Mouse (Mus musculus) heart, embryonic 15.5 days (tissue): Measurements from ENCODE around the gene Eif3l. TPM values are rescaled to one million over a fixed set of nuclear protein-coding genes. Genes with fewer than 3 reads are reported as not detected.

Source experiments
- ATAC-seq: fragments of 200-750 bp; cut with Nextera tagmentation; replicated peaks from 2 replicates; pipeline ENCODE4 v1.8.0; 2017; ENCODE audit warnings: low read depth, moderate TSS enrichment; ENCODE audit not compliant: insufficient number of reproducible peaks, insufficient read depth, low FRiP score
- H3K27ac ChIP-seq: fragments of 300-500 bp; sonication (generic); 2 replicates; pipeline ENCODE4 v1.5.1; 2015; ENCODE audit warnings: mild to moderate bottlenecking, inconsistent platforms
- H3K27me3 ChIP-seq: fragments of 300-500 bp; sonication (generic); 2 replicates; pipeline ENCODE4 v1.6.1; 2015; ENCODE audit warnings: inconsistent platforms
- H3K36me3 ChIP-seq: fragments of 300-500 bp; sonication (generic); 2 replicates; pipeline ENCODE4 v1.6.1; 2015; ENCODE audit warnings: mild to moderate bottlenecking, inconsistent platforms
- H3K4me1 ChIP-seq: fragments of 300-500 bp; sonication (generic); replicated peaks from 2 replicates; pipeline ENCODE4 v1.6.1; 2015; ENCODE audit warnings: inconsistent platforms
- H3K4me2 ChIP-seq: fragments of 300-500 bp; sonication (generic); 2 replicates; pipeline ENCODE4 v1.6.1; 2015; ENCODE audit warnings: inconsistent platforms, mild to moderate bottlenecking, moderate library complexity
- H3K4me3 ChIP-seq: fragments of 300-500 bp; sonication (generic); 2 replicates; pipeline ENCODE4 v1.5.1; 2015; ENCODE audit warnings: mild to moderate bottlenecking, inconsistent platforms
- H3K9ac ChIP-seq: fragments of 300-500 bp; sonication (generic); 2 replicates; pipeline ENCODE4 v1.6.1; 2015; ENCODE audit warnings: mild to moderate bottlenecking, inconsistent platforms
- H3K9me3 ChIP-seq: fragments of 300-500 bp; sonication (generic); replicated peaks from 2 replicates; pipeline ENCODE4 v1.6.1; 2016; ENCODE audit warnings: inconsistent platforms
- WGBS: fragments of 180-500 bp; shearing (Covaris S2); methylation state at CpG from one replicate; pipeline ENCODE4 v1.1.7; 2015; ENCODE audit warnings: mixed read lengths; 5-methylcytosine and 5-hydroxymethylcytosine counted together
- polyA plus RNA-seq: library from polyadenylated mRNA; unstranded; fragments of >200 nt; fragmentation: Nextera tagmentation; extraction: Ambion mirVana; gene quantifications from 2 replicates; pipeline ENCODE4 v1.2.1, GENCODE M21; 2015

The Eif3l gene
- polyA plus RNA-seq, 1 experiment from 2014 or later: 131 TPM

GRCm38 (mm10) chr15:79128208-79128607 is 53.2 kb downstream of the Eif3l start:
- H3K27ac ChIP-seq: no peak overlapping the region
- peaks cover 88% of the 10 kb centered on the region for H3K36me3 ChIP-seq
- WGBS: 92% methylated on average over 5 of the region's 5 CpGs
- H3K9me3 ChIP-seq: no peaks in the 10 kb centered on the region
- peaks cover 36% of the 10 kb centered on the region for H3K4me1 ChIP-seq
- H3K4me2 ChIP-seq: no peak overlapping the region
- H3K4me3 ChIP-seq: no peak overlapping the region
- no peak overlapping the region for H3K9ac ChIP-seq
- ATAC-seq: no peak
- H3K27me3 ChIP-seq: no peaks in the 10 kb centered on the region

DNA sequence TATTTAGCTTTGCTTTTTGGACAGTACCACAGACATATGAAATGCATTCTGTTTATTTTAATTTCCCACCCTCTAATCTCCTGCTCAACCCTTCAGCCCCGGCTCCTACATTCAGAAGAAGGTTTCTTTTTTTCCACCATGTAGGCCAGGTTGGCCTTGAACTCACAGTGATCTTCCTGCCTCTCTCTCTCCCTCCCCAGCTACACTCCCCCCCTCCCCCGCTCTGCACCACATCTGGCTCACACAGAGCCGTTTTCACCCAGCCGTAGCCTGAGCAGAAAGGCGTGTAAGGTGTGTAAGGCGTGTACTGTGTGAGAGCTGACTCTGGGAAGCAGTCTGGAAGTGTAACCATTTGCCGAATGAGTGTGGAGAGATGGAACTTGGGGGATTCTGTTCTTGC is 54.3 kb downstream of the Eif3l start:
- WGBS: 75% methylated on average over 7 of the region's 7 CpGs
- Histone ChIP-seq H3K9me3 (no peaks in the 10 kb centered on the region), H3K27me3 (no peaks in the 10 kb centered on the region), H3K27ac (no peak overlapping the region), H3K4me1 (peaks cover 29% of the 10 kb centered on the region), H3K9ac (no peak overlapping the region), H3K4me2 (no peak overlapping the region), H3K4me3 (no peak overlapping the region), H3K36me3 (peaks cover 97% of the 10 kb centered on the region)
- no peak for ATAC-seq

- 57% methylated on average over 10 of the region's 10 CpGs for WGBS
- Histone ChIP-seq H3K36me3 (peaks cover 89% of the 10 kb centered on the region), H3K27me3 (no peaks in the 10 kb centered on the region), H3K9me3 (no peaks in the 10 kb centered on the region), H3K4me2 (no peak overlapping the region), H3K27ac (peak overlapping the region; percentile 65), H3K4me1 (peaks cover 20% of the 10 kb centered on the region), H3K4me3 (no peak overlapping the region), H3K9ac (peak overlapping the region; percentile 23; the same call in 1 of the 2 replicates)
- ATAC-seq: no peak
These were observed 55.8 kb downstream of the Eif3l start for GRCm38 (mm10) chr15:79130782-79131181.

- H3K27me3 ChIP-seq: no peaks in the 10 kb centered on the region
- 51% methylated on average over 7 of the region's 7 CpGs for WGBS
- H3K36me3 ChIP-seq: peaks cover 82% of the 10 kb centered on the region
- peak overlapping the region; percentile 23; the same call in 1 of the 2 replicates for H3K9ac ChIP-seq
- H3K4me2 ChIP-seq: no peak overlapping the region
- peaks cover 20% of the 10 kb centered on the region for H3K4me1 ChIP-seq
- no peaks in the 10 kb centered on the region for H3K9me3 ChIP-seq
- peak overlapping the region; percentile 65 for H3K27ac ChIP-seq
- H3K4me3 ChIP-seq: no peak overlapping the region
- 0 out of 2 replicates have a peak, but pooled peaks have one; percentile 36 for ATAC-seq
These were observed 56.5 kb downstream of the Eif3l start for GRCm38 (mm10) chr15:79131442-79131841.

DNA sequence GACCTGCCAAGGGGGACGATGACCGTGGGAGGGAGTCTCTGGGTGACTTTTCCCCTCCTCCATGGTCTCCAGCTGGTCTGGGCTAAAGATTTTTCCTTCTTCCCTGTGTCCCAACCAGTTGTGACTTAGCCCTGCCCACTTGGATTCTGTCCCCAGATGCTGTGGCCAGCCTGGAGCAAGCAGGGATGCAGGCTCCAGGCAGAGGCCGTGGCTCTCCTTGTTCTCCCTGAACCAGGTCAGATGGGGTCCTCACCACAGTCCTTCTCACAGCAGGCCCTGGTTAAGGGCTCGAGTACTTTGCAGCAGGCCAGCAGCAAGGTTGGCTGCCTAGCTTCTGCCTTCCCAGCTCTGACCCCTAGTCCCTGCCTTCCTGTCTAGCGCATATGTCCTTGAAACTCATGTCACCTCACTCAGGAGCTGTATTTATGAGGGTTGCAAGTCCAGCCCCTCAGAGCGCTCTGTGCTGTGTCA is 58.2 kb downstream of the Eif3l start:
- H3K27me3 ChIP-seq: no peaks in the 10 kb centered on the region
- H3K4me3 ChIP-seq: no peak overlapping the region
- no peak overlapping the region for H3K9ac ChIP-seq
- H3K36me3 ChIP-seq: peaks cover 65% of the 10 kb centered on the region
- H3K4me2 ChIP-seq: no peak overlapping the region
- H3K4me1 ChIP-seq: peaks cover 23% of the 10 kb centered on the region
- H3K27ac ChIP-seq: no peak overlapping the region
- no peaks in the 10 kb centered on the region for H3K9me3 ChIP-seq
- ATAC-seq: no peak
- 78% methylated on average over 6 of the region's 6 CpGs for WGBS

GRCm38 (mm10) chr15:79134496-79135270 is 59.7 kb downstream of the Eif3l start:
- Histone ChIP-seq H3K9me3 (no peaks in the 10 kb centered on the region), H3K4me3 (no peak overlapping the region), H3K27me3 (no peaks in the 10 kb centered on the region), H3K36me3 (peaks cover 53% of the 10 kb centered on the region), H3K4me2 (no peak overlapping the region), H3K9ac (no peak overlapping the region), H3K4me1 (peaks cover 23% of the 10 kb centered on the region), H3K27ac (no peak overlapping the region)
- no peak for ATAC-seq
- WGBS: 80% methylated on average over 9 of the region's 9 CpGs

DNA sequence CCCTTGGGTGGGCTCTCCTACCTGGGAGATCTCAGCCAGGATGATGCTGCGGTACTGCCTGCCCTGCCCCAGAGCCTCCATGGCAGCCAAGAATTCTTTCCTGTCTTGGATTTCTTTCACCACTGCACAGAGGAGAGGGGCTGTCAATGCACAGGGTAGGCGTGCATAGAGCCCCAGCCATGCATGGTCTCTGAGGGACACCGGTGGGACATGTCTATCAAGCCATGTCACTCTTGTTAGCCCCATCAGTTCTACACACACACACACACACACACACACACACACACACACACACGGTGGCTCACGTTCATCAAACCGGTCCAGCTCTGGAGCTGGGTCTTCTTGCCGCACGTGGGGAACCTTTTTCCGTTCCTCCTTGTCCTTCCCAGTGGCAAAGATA is 60.4 kb downstream of the Eif3l start:
- Histone ChIP-seq H3K9me3 (no peaks in the 10 kb centered on the region), H3K27me3 (no peaks in the 10 kb centered on the region), H3K4me1 (peaks cover 19% of the 10 kb centered on the region), H3K4me2 (no peak overlapping the region), H3K27ac (no peak overlapping the region), H3K36me3 (peaks cover 47% of the 10 kb centered on the region), H3K9ac (no peak overlapping the region), H3K4me3 (no peak overlapping the region)
- WGBS: 79% methylated on average over 9 of the region's 9 CpGs
- ATAC-seq: no peak

DNA sequence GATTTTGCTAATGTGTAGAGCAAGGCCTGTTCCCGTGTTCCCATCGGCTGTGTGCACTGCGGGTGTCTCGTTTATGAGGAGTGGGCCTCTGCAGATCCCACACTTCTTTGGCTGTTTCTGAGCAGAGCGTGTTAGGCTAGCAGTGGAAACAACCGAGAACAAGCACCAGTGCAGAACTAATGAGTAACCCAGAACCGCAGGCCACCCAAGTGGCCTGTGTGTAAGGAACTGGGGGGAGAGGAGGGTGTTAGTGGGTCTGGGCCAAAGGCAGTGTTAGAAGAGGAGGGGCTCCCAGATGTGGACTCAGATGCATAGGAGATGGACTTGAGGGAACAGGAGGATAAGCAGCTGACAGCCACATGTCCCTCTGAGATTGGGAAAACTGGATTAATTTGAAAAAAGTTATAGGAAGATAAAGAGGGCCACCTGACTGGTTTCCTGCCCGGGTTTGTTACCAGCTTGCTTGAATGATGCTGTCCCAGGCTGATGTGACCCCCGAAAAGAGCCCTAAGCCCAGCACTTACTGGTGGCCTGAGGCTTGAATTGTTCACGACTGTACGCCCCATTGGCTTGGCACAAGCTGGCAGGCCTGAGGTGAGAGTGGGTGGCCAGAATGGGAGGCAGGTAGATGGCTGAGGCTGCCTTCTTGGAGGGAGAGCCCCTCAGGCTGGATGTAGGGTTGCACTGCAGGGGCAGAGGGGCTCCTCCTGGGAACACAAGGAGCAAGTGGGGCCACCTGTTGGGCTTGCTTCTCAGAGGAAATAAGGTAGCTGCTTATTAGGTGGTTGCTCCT is 61.0 kb downstream of the Eif3l start:
- Histone ChIP-seq H3K4me3 (no peak overlapping the region), H3K27ac (no peak overlapping the region), H3K4me2 (no peak overlapping the region), H3K27me3 (no peaks in the 10 kb centered on the region), H3K9ac (no peak overlapping the region), H3K9me3 (no peaks in the 10 kb centered on the region), H3K4me1 (peaks cover 17% of the 10 kb centered on the region), H3K36me3 (peaks cover 40% of the 10 kb centered on the region)
- 75% methylated on average over 11 of the region's 11 CpGs for WGBS
- no peak for ATAC-seq

DNA sequence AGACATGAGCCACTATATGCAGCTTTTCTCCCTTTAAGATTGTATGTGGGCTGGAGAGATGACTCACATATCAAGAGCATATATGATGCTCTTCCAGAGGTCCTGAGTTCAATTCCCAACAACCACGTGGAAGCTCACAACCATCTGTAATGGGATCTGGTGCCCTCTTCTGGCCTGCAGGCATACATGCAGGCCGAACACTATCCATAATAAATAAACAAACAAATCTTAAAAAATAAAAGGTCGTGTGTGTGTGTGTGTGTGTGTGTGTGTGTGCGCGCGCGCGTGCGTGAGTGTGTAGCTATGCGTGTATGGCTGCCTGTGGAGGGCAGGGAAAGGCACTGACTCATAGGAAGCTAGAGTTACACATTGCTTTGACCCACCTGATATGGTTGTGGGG is 64.7 kb downstream of the Eif3l start:
- Histone ChIP-seq H3K36me3 (peaks cover 6% of the 10 kb centered on the region), H3K4me1 (peaks cover 23% of the 10 kb centered on the region), H3K9ac (no peak overlapping the region), H3K9me3 (no peaks in the 10 kb centered on the region), H3K4me3 (no peak overlapping the region), H3K27me3 (no peaks in the 10 kb centered on the region), H3K4me2 (no peak overlapping the region), H3K27ac (no peak overlapping the region)
- no peak for ATAC-seq
- 54% methylated on average over 10 of the region's 10 CpGs for WGBS

- Histone ChIP-seq H3K4me3 (peak within 1 kb of the TSS; percentile 84), H3K4me1 (peaks cover 23% of the 10 kb centered on the region), H3K27ac (peak within 1 kb of the TSS; percentile 52), H3K4me2 (peak within 1 kb of the TSS; percentile 93), H3K9ac (peak within 1 kb of the TSS; percentile 84), H3K9me3 (no peaks in the 10 kb centered on the region), H3K36me3 (peaks cover 16% of the 10 kb centered on the region), H3K27me3 (no peaks in the 10 kb centered on the region)
- WGBS: under 1% methylated on average over 57 of the region's 57 CpGs
- peak; percentile 85 for ATAC-seq
These were observed 66.0 kb downstream of the Eif3l start, which contains the start of the genes Polr2f and 1700088E04Rik for GRCm38 (mm10) chr15:79140866-79141565. TSS of gene Polr2f (plus strand) at chr15:79141009. TSS of gene 1700088E04Rik (minus strand) at chr15:79141253.

DNA sequence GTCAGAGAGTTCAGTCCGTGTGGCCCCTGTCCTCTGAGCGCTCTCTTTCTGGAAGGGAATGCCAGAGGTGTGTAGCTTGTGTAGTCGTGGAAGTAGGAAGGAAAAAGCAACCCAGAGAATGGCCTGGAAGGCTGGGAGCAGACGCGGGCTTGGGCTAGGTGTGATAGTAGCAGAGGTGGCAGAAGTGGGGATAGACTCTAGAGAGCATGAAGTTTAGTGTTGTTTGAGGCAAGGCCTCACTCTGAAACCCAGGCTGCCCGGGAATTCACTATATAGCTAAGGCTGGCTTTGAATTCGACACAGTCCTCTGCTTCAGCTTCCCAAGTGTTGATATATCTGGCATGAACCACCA is 66.6 kb downstream of the Eif3l start:
- Histone ChIP-seq H3K27me3 (no peaks in the 10 kb centered on the region), H3K27ac (peak overlapping the region; percentile 52), H3K4me2 (peak overlapping the region; percentile 93), H3K36me3 (peaks cover 21% of the 10 kb centered on the region), H3K9ac (peak overlapping the region; percentile 84), H3K4me3 (peak overlapping the region; percentile 84), H3K4me1 (peaks cover 23% of the 10 kb centered on the region), H3K9me3 (no peaks in the 10 kb centered on the region)
- WGBS: 2% methylated on average over 7 of the region's 7 CpGs
- ATAC-seq: no peak
